Mouse (Mus musculus): ENCODE data around the gene E130114P18Rik. TPM values are rescaled to one million over a fixed set of nuclear protein-coding genes. Genes with fewer than 3 reads are reported as not detected.

Gene E130114P18Rik
- total RNA-seq, 2 experiments from 2014 or later, result 0.26 to 0.27 TPM

- DNase-seq (ENCODE audit: low spot score in 2 of 2), result no peak
These were observed 67.7 kb downstream of the E130114P18Rik start for GRCm38 (mm10) chr4:97710048-97710765.

GRCm38 (mm10) chr4:97707373-97708152, 70.3 kb downstream of the E130114P18Rik start:
- DNase-seq (ENCODE audit: low spot score in 2 of 2), result no peak

- DNase-seq (ENCODE audit: low spot score in 2 of 2), result no peak
These were observed 80.9 kb downstream of the E130114P18Rik start for GRCm38 (mm10) chr4:97696684-97697615.

GRCm38 (mm10) chr4:97695414-97696040, 82.4 kb downstream of the E130114P18Rik start:
- DNase-seq (ENCODE audit: low spot score in 2 of 2), result peak; percentile 44 to 62

GRCm38 (mm10) chr4:97693931-97694330, 83.9 kb downstream of the E130114P18Rik start:
- no peak for DNase-seq (ENCODE audit: low spot score in 2 of 2)

GRCm38 (mm10) chr4:97693054-97693453, 84.8 kb downstream of the E130114P18Rik start:
- no peak for DNase-seq (ENCODE audit: low spot score in 2 of 2)

- DNase-seq (ENCODE audit: low spot score in 2 of 2), result no peak
These were observed 87.5 kb downstream of the E130114P18Rik start for GRCm38 (mm10) chr4:97690384-97690766.

GRCm38 (mm10) chr4:97689456-97690383, 88.2 kb downstream of the E130114P18Rik start:
- no peak for DNase-seq (ENCODE audit: low spot score in 2 of 2)

GRCm38 (mm10) chr4:97686020-97686419, 91.9 kb downstream of the E130114P18Rik start:
- DNase-seq (ENCODE audit: low spot score in 2 of 2), result no peak

- DNase-seq (ENCODE audit: low spot score in 2 of 2), result no peak
These were observed 101.3 kb downstream of the E130114P18Rik start for GRCm38 (mm10) chr4:97676579-97676937.

GRCm38 (mm10) chr4:97675741-97676578, 101.9 kb downstream of the E130114P18Rik start:
- DNase-seq (ENCODE audit: low spot score in 2 of 2), result no peak

GRCm38 (mm10) chr4:97673854-97674510, 103.9 kb downstream of the E130114P18Rik start:
- no peak for DNase-seq (ENCODE audit: low spot score in 2 of 2)

GRCm38 (mm10) chr4:97672501-97672900, 105.4 kb downstream of the E130114P18Rik start:
- no peak for DNase-seq (ENCODE audit: low spot score in 2 of 2)

GRCm38 (mm10) chr4:97671911-97672310, 106.0 kb downstream of the E130114P18Rik start:
- no peak for DNase-seq (ENCODE audit: low spot score in 2 of 2)

- no peak for DNase-seq (ENCODE audit: low spot score in 2 of 2)
These were observed 107.5 kb downstream of the E130114P18Rik start for GRCm38 (mm10) chr4:97670418-97670817.

- DNase-seq (ENCODE audit: low spot score in 2 of 2), result no peak
These were observed 108.1 kb downstream of the E130114P18Rik start for GRCm38 (mm10) chr4:97669808-97670207.

- DNase-seq (ENCODE audit: low spot score in 2 of 2), result no peak
These were observed 112.5 kb downstream of the E130114P18Rik start for GRCm38 (mm10) chr4:97665428-97665755.

GRCm38 (mm10) chr4:97664738-97665427, 113.0 kb downstream of the E130114P18Rik start:
- DNase-seq (ENCODE audit: low spot score in 2 of 2), result no peak
